Mouse (Mus musculus): ENCODE data around the gene Iglon5.

Iglon5 gene

GRCm38 (mm10) chr7:43427406-43427805 is 62.5 kb downstream of the Iglon5 start, which contains the start of gene Lim2:
Lim2 (plus strand) TSS chr7:43427670.
- DNase-seq (ENCODE audit: low spot score in 2 of 2): no peak

DNA sequence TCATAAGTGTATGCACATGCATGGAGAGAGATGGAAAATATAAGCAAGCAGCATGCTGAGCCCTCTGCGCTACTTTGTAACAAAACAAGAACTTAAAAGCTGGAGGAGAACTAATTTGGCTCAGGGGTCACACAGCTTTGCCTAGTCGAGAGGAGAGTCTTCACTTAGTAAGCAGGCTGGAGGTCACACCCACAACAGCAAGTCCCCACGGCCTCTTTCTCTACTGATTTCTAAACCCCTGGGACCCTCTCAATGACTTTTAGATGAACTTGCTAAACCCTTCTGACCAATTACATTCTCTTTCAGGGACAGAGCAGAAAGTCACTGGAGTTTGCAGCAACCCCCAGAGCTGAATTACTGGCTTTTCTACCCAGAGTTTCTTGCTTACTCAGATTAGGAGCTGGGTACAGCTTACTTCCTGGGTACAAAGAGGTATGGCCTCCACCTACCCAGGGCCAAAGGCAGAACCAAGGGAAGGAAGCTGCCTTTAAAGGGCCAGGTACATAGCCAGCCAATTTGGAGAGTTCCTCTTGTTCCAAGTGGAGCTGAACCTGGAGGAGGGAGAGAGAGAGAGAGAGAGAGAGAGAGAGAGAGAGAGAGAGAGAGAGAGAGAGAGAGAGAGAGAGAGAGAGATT is 65.8 kb downstream of the Iglon5 start:
- DNase-seq (ENCODE audit: low spot score in 2 of 2): no peak

- peak; percentile 80 to 86 for DNase-seq (ENCODE audit: low spot score in 2 of 2)
These were observed 66.8 kb downstream of the Iglon5 start for GRCm38 (mm10) chr7:43422995-43423617.

Measured in urinary bladder, postnatal 36 days (tissue).